Mouse (Mus musculus): ENCODE measurements at regions not wholly inside any gene's neighbourhood (a gene's known extent, or its start where the extent isn't known, plus 50 kb on each side); places are given as distances from the start of the nearest gene placed in this dataset.

DNA sequence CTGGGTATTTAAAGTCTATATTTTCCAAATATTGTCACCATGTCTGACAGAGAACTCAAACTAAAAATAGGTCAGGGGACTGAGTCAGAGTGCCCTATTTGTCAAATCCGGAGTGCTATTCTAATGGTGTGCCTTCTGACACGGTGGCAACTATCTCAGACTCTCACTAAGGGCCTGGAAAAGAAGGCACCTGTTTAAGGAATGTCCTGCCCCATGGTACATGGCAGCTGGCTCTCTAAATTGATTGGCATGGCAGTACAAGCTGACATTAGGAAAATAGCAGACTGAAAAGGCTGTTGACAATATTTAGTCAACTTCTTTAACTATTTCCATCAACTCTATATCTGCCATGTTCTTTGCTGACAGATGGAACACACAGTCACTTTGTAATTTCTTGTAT is 405.1 kb upstream of the A1bg start:
- no peak for ATAC-seq (ENCODE audit: insufficient number of reproducible peaks, insufficient read depth, low FRiP score, low TSS enrichment, low read depth)
- Histone ChIP-seq H3K4me3 (replicated peaks) (no peak overlapping the region), H3K36me3 (no peaks in the 10 kb centered on the region), H3K9me3 (no peaks in the 10 kb centered on the region), H3K4me2 (no peak overlapping the region), H3K9ac (replicated peaks) (no peak overlapping the region), H3K27me3 (no peaks in the 10 kb centered on the region), H3K27ac (no peak overlapping the region), H3K4me1 (replicated peaks) (no peaks in the 10 kb centered on the region)
- WGBS, result 81% methylated on average over 2 of the region's 2 CpGs

DNA sequence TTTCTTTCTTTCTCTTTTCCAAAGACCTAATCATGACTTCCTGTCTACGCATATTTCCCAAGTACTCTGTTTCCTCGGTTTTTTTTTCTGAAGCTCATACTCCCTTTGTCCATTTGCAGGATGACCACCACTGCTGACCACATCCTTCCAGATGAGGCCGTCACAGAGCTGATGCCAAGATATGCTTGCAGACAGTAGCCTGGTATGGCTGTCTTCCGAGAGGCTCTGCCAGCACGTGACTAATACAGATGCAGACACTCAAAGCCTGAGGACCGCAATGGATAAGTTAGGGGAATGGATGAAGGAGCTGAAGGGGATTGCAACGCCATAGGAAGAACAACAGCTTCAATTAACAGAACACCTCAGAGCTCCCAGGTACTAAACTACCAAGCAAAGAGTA is 399.4 kb upstream of the A1bg start:
- H3K4me2 ChIP-seq, result no peak overlapping the region
- H3K9ac ChIP-seq (replicated peaks), result no peak overlapping the region
- no peaks in the 10 kb centered on the region for H3K9me3 ChIP-seq
- H3K36me3 ChIP-seq, result no peaks in the 10 kb centered on the region
- no peak for ATAC-seq (ENCODE audit: insufficient number of reproducible peaks, insufficient read depth, low FRiP score, low TSS enrichment, low read depth)
- no peaks in the 10 kb centered on the region for H3K4me1 ChIP-seq (replicated peaks)
- no peak overlapping the region for H3K4me3 ChIP-seq (replicated peaks)
- no peak overlapping the region for H3K27ac ChIP-seq
- H3K27me3 ChIP-seq, result no peaks in the 10 kb centered on the region
- WGBS, result 89% methylated on average over 7 of the region's 7 CpGs

DNA sequence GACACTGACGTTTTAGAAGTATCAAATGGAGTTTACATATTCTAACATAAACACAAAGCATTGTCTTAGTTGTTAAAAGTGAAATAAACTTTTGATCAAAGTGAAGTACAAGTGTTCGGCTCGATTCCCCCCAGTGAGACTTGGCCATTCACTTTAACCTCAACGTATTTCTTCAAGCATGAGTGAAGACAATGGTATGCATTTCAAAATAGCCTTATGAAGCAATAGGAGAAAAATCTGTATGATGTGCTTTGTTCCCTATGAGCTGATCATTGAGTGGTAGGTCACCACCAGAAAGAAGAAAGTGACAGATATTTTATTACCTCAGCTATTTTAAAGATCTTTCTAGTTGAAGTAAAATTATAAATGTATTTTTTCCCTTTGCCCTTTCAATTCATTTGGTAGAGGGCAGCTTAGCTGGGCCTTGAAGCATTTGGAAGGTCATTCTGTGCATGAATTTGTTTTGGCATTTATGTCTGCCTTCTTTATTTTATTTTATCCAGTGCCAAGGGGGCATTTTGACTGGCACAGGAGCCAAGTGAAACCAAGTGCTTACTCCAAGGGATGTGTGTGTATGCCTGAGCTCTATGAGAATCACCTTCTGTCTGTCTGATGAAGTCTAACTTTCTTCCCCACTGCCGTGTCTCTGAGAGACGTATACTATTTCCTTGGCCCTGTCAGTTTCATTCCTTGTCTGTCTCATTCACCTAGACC is 386.8 kb upstream of the A1bg start:
- H3K27ac ChIP-seq, result no peak overlapping the region
- no peak overlapping the region for H3K4me3 ChIP-seq (replicated peaks)
- H3K27me3 ChIP-seq, result no peaks in the 10 kb centered on the region
- no peaks in the 10 kb centered on the region for H3K4me1 ChIP-seq (replicated peaks)
- 81% methylated on average over 6 of the region's 6 CpGs for WGBS
- H3K9ac ChIP-seq (replicated peaks), result no peak overlapping the region
- no peaks in the 10 kb centered on the region for H3K36me3 ChIP-seq
- H3K4me2 ChIP-seq, result no peak overlapping the region
- H3K9me3 ChIP-seq, result no peaks in the 10 kb centered on the region
- no peak for ATAC-seq (ENCODE audit: insufficient number of reproducible peaks, insufficient read depth, low FRiP score, low TSS enrichment, low read depth)

DNA sequence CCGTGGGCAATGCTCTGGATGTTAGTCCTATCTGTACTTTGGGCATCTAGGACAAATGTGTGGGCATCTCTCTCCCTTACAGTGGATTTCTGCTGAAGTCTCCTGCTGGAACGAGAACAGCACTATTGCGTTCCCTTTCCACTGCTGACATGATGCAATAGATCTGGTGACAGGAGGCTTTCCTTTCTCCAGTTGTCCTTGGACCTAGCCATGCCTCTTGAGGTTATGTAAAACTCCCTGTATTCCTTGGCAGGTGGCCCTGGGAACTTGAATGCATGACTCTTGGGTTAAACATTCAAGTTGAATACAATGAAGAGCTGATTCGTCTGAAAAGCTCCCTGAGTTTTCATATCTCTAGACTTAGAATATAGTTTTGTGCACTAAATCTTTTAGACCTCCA is 386.1 kb upstream of the A1bg start:
- H3K9me3 ChIP-seq, result no peaks in the 10 kb centered on the region
- no peak overlapping the region for H3K27ac ChIP-seq
- H3K27me3 ChIP-seq, result no peaks in the 10 kb centered on the region
- no peaks in the 10 kb centered on the region for H3K4me1 ChIP-seq (replicated peaks)
- H3K4me2 ChIP-seq, result no peak overlapping the region
- H3K9ac ChIP-seq (replicated peaks), result no peak overlapping the region
- no peak for ATAC-seq (ENCODE audit: insufficient number of reproducible peaks, insufficient read depth, low FRiP score, low TSS enrichment, low read depth)
- H3K4me3 ChIP-seq (replicated peaks), result no peak overlapping the region
- 88% methylated on average over 4 of the region's 4 CpGs for WGBS
- no peaks in the 10 kb centered on the region for H3K36me3 ChIP-seq

DNA sequence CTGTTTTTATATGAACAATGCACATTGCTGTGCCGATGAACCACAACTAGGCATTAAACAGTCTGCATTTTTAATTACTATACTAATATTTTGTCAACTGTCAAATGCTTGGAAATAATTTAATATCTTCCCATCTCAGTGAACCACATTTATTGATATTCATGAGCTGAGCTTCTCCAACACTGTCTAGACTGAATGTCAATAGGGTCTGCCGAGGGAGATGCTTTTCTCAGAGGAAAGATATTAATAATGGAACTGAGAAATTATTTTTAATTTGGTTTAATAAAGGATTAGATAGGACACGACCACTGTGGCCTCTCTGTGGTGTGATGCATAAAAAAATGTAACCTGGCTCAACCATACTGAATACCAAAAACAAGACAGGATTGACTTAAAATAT is 381.7 kb upstream of the A1bg start:
- Histone ChIP-seq H3K9ac (replicated peaks) (no peak overlapping the region), H3K9me3 (no peaks in the 10 kb centered on the region), H3K27ac (no peak overlapping the region), H3K4me2 (no peak overlapping the region), H3K36me3 (no peaks in the 10 kb centered on the region), H3K27me3 (no peaks in the 10 kb centered on the region), H3K4me3 (replicated peaks) (no peak overlapping the region), H3K4me1 (replicated peaks) (no peaks in the 10 kb centered on the region)
- WGBS, result 81% methylated on average over 3 of the region's 3 CpGs
- no peak for ATAC-seq (ENCODE audit: insufficient number of reproducible peaks, insufficient read depth, low FRiP score, low TSS enrichment, low read depth)

DNA sequence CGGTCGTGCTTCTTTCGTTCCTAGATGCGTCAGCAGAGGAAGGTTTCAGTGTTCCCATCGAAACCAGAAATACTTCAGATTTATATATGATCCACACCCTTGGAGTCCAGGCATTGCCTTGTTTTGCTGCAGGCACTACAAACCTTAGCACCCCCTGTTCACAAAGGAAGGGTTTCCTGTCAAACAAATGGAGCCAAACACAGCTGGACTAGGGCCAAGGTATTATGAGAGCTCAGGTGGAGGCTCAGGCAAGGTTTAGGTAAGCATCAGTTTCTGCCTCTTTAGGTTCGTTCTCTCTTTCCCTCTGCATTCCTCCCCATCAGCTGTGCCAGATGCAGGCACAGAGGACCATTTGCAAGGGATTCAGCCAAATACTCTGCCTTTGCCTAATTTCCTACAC is 377.0 kb upstream of the A1bg start:
- Histone ChIP-seq H3K27me3 (no peaks in the 10 kb centered on the region), H3K4me3 (replicated peaks) (no peak overlapping the region), H3K4me1 (replicated peaks) (no peaks in the 10 kb centered on the region), H3K9ac (replicated peaks) (no peak overlapping the region), H3K4me2 (no peak overlapping the region), H3K27ac (no peak overlapping the region), H3K9me3 (no peaks in the 10 kb centered on the region), H3K36me3 (no peaks in the 10 kb centered on the region)
- no peak for ATAC-seq (ENCODE audit: insufficient number of reproducible peaks, insufficient read depth, low FRiP score, low TSS enrichment, low read depth)
- 80% methylated on average over 6 of the region's 6 CpGs for WGBS

DNA sequence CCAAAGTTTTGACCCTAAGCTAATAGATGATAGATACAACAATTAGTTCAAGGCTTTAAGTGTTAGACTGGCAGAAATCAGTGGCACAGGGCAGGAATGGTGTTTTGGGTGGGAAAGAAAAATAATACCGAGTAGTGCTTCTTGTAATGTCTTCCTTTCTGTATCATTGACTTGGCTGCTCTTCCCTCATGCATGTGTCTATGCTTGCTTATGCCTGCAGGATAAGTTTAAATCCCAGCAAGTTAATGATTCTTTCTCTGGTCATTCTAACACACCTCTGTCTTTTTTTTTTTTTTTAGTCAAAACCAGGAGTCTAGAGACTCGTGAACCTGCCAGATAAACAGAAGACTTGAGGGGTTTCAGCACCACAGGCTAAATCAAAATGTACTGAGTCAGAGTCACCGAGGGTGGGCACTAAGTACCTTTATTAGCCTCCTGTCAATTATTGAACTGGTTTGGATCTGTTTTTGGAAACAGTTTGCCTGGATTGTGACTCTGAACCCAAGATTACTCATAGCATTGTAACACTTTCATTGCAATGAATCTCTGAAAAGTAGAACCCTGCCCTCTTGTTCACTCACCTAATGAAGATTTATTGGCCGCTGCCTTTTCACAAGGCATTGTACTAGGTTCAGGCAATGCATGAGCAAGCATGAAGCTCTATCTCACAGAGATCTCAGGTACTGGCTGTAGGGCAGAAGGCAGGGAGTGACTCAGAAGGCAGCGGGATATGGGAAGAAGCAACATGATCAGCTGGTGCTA is 374.8 kb upstream of the A1bg start:
- H3K4me2 ChIP-seq, result no peak overlapping the region
- WGBS, result 82% methylated on average over 5 of the region's 5 CpGs
- no peak overlapping the region for H3K9ac ChIP-seq (replicated peaks)
- H3K4me3 ChIP-seq (replicated peaks), result no peak overlapping the region
- H3K27me3 ChIP-seq, result no peaks in the 10 kb centered on the region
- H3K9me3 ChIP-seq, result no peaks in the 10 kb centered on the region
- no peak overlapping the region for H3K27ac ChIP-seq
- no peaks in the 10 kb centered on the region for H3K36me3 ChIP-seq
- ATAC-seq (ENCODE audit: insufficient number of reproducible peaks, insufficient read depth, low FRiP score, low TSS enrichment, low read depth), result no peak
- H3K4me1 ChIP-seq (replicated peaks), result no peaks in the 10 kb centered on the region

DNA sequence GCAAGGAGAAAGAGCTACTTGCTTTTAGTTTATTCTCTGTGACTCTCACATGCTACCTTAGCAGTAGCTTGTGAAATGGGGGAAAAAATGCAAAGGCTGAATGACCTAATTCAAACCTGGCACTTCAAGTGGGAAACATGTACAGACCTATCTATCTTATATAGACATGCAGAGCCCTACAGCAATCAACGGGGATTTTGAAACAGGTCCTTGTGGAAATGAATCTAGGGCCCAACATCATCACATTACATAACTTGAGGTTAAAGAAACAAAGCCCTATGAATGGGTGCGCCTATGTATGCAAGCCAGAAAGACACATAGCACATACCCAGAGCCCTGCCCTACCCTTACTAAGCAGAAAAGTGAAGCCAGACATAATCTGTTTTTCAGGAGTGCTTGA is 371.8 kb upstream of the A1bg start:
- Histone ChIP-seq H3K27ac (no peak overlapping the region), H3K9ac (replicated peaks) (no peak overlapping the region), H3K27me3 (no peaks in the 10 kb centered on the region), H3K4me2 (no peak overlapping the region), H3K36me3 (no peaks in the 10 kb centered on the region), H3K4me3 (replicated peaks) (no peak overlapping the region), H3K9me3 (no peaks in the 10 kb centered on the region), H3K4me1 (replicated peaks) (no peaks in the 10 kb centered on the region)
- 82% methylated on average over 2 of the region's 2 CpGs for WGBS
- no peak for ATAC-seq (ENCODE audit: insufficient number of reproducible peaks, insufficient read depth, low FRiP score, low TSS enrichment, low read depth)

DNA sequence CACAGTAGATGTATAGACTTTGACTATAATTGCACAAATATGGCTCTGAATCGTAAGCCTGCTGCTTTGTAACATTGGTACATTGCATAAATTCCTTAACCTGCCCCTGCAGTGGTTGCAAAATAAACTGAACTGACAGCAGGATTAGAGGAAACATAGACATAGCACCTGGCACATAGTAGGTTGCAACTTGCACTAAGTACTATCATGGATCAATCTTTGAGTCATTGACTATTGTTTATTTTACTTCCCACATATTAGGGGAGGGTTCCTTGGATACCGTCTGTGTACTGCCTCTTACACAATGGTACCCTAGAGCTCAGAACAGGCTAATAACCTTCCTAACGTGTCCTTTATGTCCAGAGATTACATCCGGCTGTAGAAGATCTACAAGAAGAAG is 371.3 kb upstream of the A1bg start:
- ATAC-seq (ENCODE audit: insufficient number of reproducible peaks, insufficient read depth, low FRiP score, low TSS enrichment, low read depth), result no peak

DNA sequence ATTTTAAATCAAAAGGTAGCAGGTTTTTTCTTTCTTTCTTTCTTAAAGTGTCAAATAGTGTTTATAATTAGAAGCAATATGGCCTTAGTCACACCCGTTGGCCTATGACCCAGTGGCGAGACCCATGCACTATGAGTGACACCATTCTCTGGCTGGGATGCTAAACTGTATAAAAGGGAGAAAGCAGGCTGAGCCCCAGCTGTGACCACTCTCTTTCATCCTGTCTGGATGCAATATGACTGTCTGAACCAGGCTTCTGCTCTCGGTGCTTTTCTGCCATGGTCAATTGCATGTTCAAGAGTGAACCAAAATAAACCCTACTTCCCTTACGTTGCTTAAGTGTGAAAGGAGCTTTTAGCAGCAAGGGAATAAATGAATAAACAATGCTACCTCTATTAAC is 346.0 kb upstream of the A1bg start:
- ATAC-seq (ENCODE audit: insufficient number of reproducible peaks, insufficient read depth, low FRiP score, low TSS enrichment, low read depth), result no peak
- H3K9me3 ChIP-seq, result no peaks in the 10 kb centered on the region
- no peaks in the 10 kb centered on the region for H3K27me3 ChIP-seq
- no peaks in the 10 kb centered on the region for H3K4me1 ChIP-seq (replicated peaks)
- H3K27ac ChIP-seq, result no peak overlapping the region
- H3K36me3 ChIP-seq, result no peaks in the 10 kb centered on the region
- H3K9ac ChIP-seq (replicated peaks), result no peak overlapping the region
- no peak overlapping the region for H3K4me2 ChIP-seq
- no peak overlapping the region for H3K4me3 ChIP-seq (replicated peaks)
- 52% methylated on average over 4 of the region's 4 CpGs for WGBS

More for the DNA sequence above, 371.3 kb upstream of the A1bg start:
- no peak overlapping the region for H3K27ac ChIP-seq
- H3K4me2 ChIP-seq, result no peak overlapping the region
- WGBS, result 81% methylated on average over 4 of the region's 4 CpGs
- H3K27me3 ChIP-seq, result no peaks in the 10 kb centered on the region
- H3K9ac ChIP-seq (replicated peaks), result no peak overlapping the region
- H3K36me3 ChIP-seq, result no peaks in the 10 kb centered on the region
- H3K9me3 ChIP-seq, result no peaks in the 10 kb centered on the region
- H3K4me1 ChIP-seq (replicated peaks), result no peaks in the 10 kb centered on the region
- H3K4me3 ChIP-seq (replicated peaks), result no peak overlapping the region

DNA sequence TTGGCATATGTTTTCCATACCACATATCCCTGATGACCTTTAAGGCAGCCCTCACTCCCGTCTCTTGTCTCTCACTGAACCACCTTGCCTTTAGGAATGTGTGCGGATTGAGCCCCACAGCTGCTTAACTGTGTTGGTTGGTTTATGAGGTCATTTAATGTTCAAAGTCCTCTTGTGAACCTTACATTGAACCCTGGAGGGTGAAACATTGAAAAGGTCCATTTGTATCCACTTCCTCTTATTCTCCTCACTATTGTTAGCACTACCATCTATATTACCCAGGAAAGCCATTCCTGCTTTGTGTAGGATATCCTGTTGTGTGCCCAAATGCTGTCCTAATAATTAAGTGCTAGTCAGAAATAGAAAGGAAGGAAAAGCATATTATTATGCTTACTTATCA is 336.2 kb upstream of the A1bg start:
- WGBS, result 55% methylated on average over 2 of the region's 2 CpGs
- no peak for ATAC-seq (ENCODE audit: insufficient number of reproducible peaks, insufficient read depth, low FRiP score, low TSS enrichment, low read depth)

DNA sequence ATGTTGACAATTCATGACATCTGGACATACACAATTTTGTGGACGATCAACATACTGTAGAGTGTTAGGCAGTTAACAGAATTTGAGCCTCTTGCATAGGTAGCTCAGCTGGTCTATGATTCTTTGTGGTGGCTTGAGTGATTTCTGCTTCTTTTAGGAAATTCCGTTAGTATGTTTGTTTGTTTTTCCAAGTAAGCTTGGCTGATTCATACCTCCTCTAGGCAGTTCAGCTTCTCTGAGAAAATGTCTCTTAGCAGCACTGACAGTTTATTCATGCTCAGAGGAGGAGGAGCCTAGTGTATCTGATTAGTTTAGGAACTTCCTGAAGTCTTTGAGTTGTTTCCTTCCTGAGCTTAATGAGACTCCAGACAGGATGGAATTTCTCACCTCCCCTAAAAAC is 321.7 kb upstream of the A1bg start:
- Histone ChIP-seq H3K36me3 (no peaks in the 10 kb centered on the region), H3K9me3 (no peaks in the 10 kb centered on the region), H3K4me2 (no peak overlapping the region), H3K9ac (replicated peaks) (no peak overlapping the region), H3K4me3 (replicated peaks) (no peak overlapping the region), H3K27me3 (no peaks in the 10 kb centered on the region), H3K27ac (no peak overlapping the region), H3K4me1 (replicated peaks) (peaks cover 13% of the 10 kb centered on the region)
- 80% methylated on average over 2 of the region's 2 CpGs for WGBS
- no peak for ATAC-seq (ENCODE audit: insufficient number of reproducible peaks, insufficient read depth, low FRiP score, low TSS enrichment, low read depth)

More for the DNA sequence above, 336.2 kb upstream of the A1bg start:
- no peaks in the 10 kb centered on the region for H3K9me3 ChIP-seq
- H3K4me1 ChIP-seq (replicated peaks), result no peaks in the 10 kb centered on the region
- H3K9ac ChIP-seq (replicated peaks), result no peak overlapping the region
- H3K4me3 ChIP-seq (replicated peaks), result no peak overlapping the region
- no peaks in the 10 kb centered on the region for H3K36me3 ChIP-seq
- no peak overlapping the region for H3K4me2 ChIP-seq
- H3K27me3 ChIP-seq, result no peaks in the 10 kb centered on the region
- H3K27ac ChIP-seq, result no peak overlapping the region

Data from limb, embryonic 12.5 days (tissue).